Mouse (Mus musculus) bone marrow macrophage, adult 2 months (primary cell): ENCODE data around the gene Ppp6r3.

Experiments
- CTCF ChIP-seq: IDR thresholded peaks from 2 replicates; pipeline ENCODE4 v1.5.1; 2012; ENCODE audit warnings: low read depth, mild to moderate bottlenecking, low read length, moderate library complexity
- POLR2A ChIP-seq: IDR thresholded peaks from 2 replicates; pipeline ENCODE4 v1.6.1; 2012; ENCODE audit warnings: mild to moderate bottlenecking, low read depth, low read length, borderline replicate concordance

DNA sequence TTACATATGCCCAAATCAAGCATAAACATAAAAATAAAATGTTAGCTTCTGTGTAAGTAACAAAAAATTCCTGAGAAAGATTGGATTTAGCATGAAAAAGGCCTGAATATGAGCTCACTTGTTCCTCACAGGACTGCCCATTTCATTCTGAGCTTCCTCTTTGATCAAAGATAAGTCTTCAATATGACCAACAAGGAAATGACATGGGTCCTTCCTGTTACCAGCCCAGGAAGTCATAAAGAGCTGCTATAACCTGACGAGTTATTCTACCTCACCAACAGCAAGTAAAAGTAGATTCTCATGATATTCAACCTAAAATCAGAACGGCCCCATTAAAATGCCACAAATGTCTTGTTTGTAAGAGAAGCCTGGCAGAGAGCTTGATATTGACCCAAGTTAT is 104.3 kb downstream of the Ppp6r3 start:
- TF ChIP-seq POLR2A (no peak), CTCF (no peak)
